Mouse (Mus musculus) cerebellum, adult (tissue): ENCODE data around the gene Lgals2.
"Not testable (repeated sequence)": the region's sequence is repeated elsewhere in the genome, so short reads cannot be mapped to it uniquely, and the experiment has no call there.

Source experiments
- ATAC-seq: cut with Nextera tagmentation; 2 replicates; pipeline ENCODE4 v1.9.2; 2017; ENCODE audit warnings: mild to moderate bottlenecking, moderate library complexity, mixed read lengths; ENCODE audit not compliant: insufficient number of reproducible peaks, low FRiP score, low TSS enrichment

The Lgals2 gene

DNA sequence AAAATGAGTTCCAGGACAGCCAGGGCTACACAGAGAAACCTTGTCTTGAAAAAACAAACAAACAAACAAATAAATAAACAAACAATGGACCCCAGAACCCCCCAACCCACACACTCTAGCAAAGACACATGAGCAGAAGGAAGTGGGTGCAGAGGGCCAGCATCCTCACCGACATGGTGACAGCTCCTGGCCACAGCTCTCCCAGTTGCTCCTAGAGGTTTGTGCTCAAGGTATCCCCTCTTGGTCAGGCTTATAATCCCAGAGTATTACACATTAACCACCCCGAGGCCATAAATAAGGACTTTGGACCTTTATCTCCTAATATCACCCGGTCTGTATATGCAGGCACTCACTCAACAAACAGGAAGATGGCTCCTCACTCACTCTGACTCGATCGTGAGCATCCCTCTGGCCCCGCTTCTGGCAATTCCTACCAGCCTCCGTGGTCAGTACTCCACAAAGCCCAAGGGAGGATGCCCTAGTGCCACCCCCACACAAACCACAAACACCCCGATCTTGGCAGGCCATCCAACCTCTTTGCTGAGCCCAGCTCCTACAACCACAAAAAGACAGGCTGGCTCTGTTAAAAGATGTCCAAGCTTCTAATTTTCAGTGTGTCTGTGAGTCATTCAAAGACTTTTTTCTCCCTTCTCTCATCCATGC, at the start of gene Lgals2:
Gene Lgals2, minus strand, starts transcription at position 227 of the 663 bp plus-strand sequence.
- ATAC-seq = no peak

DNA sequence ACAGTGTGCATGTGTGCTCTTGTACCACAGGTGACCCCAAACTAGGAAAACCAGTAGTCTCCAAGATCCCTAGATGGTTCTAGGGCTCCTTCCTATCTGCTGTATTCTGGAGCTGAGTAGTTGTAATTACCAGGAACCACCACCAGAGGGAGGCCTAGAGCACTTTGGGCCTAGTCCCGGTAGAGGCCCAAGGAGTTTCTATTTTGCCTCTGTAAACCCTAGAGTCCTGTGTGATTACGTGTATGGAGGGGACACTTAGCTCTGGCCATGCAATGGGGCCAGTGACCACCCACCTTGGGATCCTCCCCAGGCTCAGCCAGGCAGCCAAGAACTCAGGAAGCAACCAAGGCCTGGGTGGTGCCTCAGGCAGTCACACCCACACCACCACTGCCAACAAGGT, 47.9 kb upstream of the Lgals2 start:
- ATAC-seq = 0 out of 2 replicates have a peak, but pooled peaks have one; percentile 22

DNA sequence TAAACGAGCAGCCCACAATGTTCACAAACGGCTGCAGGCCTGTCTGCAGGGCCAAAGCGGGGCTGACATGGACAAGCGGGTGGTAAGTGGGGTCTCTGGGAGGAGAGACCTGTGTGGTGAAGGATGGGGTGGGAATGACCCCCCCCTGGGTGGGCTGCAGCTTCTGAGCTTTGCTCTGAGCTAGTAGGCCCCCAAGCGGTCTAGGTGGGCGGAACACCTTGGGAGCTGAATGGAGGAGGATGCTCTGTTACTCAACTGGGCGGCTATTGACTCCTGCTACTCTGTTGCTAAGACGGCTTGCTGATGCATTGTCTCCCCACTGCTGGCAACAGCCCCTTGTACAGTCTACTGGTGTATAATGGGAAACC, 46.1 kb upstream of the Lgals2 start:
- no peak for ATAC-seq

DNA sequence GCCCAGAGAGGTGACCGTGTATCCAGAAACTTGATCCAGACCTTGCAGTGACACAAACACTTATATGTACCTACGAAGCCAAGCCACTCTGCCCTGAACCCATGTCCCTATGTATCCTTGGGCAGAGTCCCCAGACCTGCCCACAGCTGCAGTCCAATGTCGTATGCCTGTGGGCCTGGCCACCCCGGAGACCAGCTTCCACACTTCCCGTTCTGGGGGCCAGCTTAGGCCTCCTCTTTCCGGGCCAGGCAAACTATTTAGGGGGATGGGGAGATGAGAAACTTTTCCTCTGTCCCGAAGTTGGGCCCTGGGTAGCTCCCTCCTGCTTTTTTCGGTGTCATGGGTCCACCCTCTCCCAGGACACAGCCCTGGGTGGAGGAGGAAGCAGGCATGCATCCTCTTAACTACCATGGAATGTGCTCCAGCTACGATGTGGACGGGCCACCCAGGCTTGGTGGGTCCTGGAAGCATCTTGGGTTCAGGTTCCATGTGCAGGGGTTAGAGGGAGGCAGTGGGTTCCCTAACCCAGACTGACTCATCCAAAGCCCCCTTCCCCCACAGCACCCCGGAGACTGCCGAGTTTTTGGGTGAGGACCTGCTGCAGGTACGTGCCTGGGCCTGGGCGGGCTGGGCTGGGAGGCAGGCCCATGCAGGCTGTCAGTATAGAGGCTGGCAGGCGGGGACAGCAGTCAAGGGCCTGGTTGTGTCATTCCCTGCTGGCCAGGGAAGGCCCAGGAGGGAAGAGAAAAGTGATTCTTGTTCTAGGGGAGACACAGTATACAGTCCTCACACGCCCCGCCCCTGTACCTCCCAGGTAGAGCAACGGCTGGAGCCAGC, 45.5 kb upstream of the Lgals2 start:
- no peak for ATAC-seq

DNA sequence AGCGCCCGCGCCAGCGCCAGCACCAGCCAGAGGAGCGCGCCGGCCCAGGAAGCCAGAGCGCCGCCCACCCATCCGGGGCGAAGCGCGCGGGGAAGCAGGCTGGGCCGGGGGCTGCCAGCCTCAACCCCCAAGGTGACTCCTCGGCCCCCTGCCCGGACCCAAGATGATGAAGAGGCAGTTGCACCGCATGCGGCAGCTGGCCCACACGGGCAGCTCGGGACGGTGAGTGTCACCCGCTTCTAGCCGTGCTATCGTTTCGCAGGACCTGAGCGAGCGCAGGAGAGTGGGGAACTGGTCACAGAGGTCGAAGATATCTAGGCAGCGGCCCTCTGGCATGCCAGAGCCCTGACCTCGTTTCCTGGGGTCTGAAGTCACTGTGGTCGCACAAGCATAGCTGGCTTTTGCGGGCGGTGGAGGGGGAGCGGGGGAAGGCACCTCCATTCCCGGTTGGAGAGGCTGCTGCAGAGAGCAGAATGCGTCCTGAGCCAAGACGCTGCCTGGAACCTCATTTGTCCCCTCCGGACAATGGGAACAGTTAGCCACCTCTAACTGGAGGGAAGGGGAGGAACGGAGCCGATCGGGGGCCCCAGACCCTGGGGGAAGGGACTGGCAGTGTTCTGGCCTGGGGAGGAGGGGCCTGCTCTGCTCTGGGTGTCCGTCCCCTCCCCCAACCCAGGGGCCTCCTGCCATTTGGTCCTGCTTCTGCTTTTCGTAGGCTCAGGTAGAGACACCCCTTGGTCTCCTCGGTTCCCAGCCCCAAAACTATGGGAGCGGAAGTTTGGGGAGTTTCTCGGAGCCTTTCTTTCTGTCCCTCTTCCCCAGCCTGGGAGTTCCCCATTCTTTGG, 44.6 kb upstream of the Lgals2 start, which contains the start of gene Sh3bp1:
Gene Sh3bp1, plus strand, starts transcription at position 29 of the 845 bp plus-strand sequence.
- ATAC-seq = no peak

DNA sequence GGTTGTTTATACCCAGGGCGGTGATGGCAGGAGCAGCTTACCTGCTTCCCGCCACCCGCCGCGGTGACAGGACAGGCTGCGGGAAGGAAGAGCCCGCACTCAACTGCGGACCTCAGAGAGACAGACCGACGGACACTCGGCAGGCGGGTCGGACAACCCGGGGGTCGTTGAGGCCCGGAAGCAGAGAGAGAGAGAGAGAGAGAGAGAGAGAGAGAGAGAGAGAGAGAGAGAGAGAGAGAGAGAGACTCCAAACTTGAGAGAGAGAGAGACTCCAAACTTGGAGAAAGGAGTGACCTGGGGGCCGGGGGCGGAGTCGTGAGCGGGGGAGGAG, 44.0 kb upstream of the Lgals2 start, which contains the start of gene Gm49510:
Gene Gm49510, plus strand, starts transcription at position 259 of the 331 bp plus-strand sequence.
- no peak for ATAC-seq

DNA sequence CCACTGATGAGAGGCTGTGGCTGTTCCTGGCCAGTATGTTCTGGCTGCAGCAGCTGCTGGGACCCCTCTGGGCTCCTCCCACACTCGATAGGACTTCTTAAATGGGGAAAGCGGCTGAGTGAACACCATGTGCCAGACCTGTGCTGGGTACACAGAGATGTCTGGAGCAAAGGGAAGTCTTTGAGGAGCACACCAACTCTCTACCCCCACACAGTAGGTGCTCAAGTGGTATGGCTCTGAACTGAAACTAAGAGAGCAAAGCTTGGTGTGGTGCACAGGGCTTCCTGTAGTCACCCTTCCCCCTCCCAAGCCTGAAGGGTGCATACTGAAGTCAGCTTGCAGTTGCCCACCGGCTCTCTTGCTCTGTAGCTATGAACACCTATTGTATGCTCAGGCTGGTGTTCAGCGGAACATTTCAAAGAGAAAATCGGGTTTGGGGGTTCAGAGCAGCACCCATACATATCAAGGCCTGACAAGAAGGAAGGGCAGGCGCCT, 43.2 kb upstream of the Lgals2 start:
- ATAC-seq = no peak

DNA sequence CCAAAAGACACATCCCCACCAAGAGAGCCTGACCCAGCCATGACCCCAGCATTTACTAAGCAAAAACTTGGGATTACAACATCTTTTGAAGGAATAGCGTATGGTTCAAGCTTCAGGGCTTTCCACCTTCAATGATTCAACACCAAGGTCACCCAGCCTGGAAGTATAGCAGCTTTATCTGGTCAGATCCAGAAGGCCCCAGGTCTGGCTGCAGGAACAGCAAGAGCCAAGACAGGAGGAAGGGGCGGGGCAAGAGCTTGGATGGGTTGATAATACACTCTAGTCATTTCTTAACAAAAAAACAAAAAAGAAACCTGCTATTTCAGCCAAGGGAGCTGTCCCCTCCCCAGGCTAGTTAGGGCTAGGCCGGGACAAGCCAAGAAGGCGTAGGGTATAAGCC, 42.2 kb upstream of the Lgals2 start:
- no peak for ATAC-seq

DNA sequence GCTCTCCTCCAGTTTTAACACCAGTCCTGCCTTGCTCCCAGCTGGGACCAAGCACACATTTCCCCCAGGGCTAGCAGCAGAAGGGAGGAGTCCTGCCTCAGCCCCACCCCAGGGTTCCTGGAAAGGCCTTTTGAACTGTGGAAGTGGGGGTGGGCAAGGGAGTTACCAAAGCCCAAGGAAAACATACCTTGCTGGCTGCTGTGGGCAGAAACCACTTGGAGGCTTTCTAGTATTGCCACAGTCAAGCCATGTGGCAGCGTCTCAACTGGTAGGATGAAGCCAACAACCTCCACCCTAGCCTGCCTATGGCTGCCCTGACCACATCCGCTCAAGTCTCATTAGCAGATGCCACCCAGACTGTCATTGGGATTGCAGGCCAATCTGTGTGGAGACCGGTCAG, 40.8 kb upstream of the Lgals2 start:
- no peak for ATAC-seq

DNA sequence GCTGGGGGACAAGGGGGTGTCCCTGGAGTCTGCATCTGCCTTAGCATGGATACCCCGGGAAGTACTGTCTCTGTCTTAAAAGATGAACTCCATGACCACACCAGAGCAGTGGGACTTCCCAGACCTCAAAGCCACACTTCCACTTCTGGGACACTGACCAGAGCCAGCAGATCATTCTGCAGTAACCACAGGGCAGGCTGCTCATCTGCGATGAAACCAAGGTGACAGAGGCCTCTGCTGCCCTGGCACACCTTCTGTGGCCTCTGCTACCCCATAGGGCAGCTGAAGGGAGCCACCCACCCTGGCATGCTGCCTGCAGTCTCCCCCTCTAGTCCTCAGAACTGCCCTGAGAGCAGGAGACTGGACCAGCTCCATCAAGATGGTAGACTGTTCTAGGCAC, 40.4 kb upstream of the Lgals2 start:
- no peak for ATAC-seq

DNA sequence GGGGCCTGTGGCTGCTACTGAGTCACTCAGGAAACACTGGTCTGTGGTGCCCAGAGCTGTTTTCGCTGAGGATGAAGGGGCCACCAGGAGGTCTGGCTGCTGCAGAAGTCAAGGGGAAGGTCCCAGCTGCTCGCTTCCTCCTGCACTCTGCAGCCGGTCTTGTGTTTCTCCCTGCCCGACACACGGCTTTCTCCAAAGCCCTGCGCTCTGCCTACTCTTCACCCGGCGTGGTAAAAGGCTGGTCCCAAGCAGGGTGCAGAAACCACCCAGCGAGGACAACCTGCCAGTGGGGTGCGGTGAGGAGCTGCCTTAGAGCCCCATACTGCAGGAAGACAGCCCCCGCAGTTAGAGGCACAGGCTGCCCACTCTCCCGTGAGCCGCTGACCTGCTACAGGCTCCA, 39.4 kb upstream of the Lgals2 start:
- ATAC-seq = no peak

DNA sequence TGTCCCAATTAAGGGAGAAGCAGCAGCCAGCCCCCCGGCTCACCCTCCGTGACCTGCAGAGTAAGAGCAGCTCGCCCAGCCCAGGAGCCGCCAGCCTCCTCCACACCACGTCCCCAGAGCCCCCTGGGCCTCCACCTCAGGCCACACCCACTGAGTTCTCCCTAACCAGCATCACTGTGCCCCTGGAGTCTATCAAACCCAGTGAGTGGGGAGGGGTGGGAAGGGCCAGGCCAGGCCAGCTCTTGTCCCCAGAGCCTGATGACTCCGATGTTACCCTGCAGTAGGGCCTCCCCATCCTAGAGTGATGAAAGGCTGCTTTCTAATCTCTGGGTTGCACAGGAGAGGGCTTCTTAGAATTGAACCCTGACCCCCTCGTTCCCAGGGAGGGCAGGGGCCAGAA, 37.1 kb upstream of the Lgals2 start:
- ATAC-seq = no peak

DNA sequence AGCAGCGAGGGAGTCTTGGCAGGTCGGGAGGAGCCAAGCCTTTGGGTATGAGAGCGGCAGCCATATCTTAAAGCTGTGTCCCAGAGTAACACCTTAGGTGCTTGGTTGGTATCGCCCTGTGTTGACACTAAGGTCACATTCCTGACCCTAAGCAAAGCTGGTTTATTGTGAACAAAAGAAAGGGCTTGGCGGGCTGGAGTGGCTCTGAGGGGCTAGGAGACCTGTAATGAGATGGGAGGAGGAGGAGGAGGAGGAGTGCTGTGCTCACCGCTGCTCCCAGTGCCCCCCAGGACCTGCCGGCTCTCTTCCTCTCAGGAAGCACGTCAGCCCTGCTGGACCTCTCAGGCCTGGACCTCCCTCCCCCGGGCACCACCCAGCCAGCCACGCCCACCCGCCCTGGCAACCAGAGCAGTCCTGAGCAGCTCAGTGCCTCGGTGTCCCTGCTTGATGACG, 34.1 kb upstream of the Lgals2 start:
- ATAC-seq = no peak

DNA sequence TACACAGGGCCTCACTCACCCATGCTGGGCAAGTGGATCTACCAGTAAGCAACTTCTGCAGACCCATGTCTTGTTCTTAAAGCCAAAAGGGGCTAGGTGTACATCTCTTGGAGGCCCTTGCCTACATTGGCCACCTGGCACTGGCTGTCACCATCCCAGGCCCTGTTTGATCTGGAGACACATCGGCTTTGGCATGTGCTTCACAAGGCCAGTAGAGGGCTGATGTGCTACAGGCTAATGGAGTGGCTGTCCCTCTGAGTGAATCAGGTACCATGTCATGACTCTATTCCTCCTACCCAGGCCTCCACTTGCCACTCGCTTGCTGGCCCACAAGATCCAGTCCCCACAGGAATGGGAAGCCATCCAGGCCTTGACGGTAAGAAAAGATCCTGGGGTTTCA, 26.5 kb upstream of the Lgals2 start:
- ATAC-seq = no peak

DNA sequence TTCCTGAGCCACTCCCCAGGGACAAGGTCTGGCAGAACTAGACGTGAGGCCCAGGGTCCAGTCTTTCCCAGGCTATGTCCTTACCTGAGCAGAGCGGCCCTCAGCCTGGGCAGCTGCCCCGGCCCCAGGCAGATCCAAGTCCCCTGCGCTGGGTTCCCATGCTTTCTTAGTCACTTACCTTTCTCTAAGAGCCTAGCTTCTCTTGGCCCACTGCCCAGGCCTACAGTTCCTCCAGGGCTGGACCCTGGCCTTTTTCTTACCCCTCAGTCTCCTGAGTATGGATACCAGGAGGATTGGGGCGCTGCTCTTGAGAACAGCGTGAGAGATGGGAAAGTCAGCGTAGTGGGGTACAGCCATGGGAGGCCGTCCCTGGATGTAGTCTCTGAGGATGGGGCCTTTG, 25.1 kb upstream of the Lgals2 start:
- no peak for ATAC-seq

DNA sequence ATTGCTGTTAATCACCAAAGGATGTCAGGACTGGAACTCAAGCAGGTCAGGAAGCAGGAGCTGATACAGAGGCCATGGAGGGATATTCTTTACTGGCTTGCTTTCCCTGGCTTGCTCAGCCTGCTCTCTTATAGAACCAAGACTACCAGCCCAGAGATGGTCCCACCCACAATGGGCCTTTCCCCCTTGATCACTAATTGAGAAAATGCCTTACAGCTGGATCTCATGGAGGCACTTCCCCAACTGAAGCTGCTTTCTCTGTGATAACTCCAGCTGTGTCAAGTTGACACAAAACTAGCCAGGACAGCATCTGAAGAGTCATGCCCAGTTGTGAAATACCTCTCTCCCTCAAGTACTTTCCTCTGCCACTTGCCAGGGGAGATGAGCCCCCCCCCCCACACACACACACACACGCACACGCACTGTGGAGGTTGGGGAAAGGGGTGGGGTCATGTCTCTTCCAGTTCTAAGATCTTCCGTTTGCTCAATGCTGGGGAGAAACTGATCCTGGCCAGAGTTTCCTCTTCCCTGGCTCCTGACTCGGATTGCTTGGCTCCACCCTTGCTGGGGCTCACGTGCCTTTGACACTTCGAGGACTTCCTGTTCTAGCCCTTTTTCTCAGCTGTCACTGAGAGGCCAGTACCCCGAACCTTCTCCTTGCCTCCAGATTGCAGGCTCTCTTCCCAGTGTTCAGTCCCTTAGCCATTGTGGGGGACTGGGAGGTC, 23.6 kb upstream of the Lgals2 start:
- ATAC-seq = not testable (repeated sequence)

DNA sequence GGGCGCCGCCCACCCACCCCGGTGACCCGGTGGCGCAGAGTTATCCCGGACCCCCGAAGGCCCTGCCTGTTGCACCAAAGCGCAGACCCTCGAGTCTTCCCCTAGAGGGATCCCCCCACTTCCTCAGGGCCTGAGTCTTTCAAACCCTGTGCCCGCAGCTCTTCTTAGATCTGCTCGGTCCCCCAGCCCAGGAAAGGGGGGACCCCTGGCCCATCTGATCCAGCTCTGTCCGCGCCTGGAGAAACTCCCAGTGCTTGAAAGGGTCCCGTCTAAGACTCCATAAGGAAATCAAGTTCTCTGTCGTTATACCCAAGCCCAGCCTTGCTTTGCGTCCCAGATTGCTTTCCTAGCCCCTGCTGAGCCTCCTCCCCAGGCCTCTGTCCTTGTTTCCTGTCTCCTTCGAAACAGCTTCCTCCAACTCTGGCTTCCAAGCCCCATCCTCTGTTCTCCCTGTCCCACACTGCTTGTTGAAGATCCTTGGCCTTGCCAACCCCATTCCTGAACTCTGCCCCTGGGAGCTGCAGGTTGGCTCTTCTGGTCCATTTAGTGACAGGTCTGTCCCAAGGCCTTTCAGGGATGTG, 22.6 kb upstream of the Lgals2 start:
- ATAC-seq = peak; percentile 5; the same call in 1 of the 2 replicates

DNA sequence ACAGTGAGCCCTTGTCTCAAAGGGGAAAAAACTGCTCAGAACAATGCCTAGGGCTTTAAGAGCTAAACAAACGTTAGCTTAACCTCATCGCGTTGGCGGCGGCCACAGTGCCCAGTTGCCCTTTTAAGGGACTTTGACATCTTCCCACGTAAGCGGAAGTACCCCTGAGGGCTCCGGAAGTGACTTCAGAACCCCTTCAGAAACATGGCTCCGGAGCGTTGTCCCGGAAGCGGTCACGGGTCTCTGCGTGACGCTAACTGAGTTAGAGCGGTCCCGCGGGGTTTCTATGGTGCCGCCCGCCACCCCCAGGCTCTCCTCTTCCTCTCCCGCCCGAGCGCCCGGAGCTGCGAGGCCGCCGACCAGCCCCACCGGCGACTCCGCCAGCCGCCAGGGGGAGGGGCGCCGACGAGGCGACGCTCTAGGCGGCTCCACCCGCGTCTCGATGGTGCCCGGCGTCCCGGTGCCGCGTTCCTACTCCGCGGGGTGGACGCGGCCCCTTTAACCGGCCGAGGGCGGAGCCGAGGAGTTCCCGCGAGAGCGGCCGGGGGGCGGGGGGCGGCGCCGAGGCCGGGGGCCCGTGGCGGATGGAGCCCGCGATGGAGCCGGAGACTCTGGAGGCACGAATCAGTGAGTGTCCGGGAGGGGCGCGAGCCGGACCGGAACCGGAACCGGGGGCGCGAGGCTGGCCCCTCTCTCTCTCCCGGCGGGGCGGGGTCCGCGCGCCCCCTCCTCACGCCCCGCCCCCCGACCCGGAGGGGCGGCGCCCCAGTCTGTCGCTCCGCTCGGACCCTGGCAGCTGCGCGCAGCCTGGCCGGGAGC, 21.9 kb upstream of the Lgals2 start, which contains the start of gene Gga1:
Gene Gga1, plus strand, starts transcription at position 200 of the 819 bp plus-strand sequence.
- peak; percentile 84 for ATAC-seq

DNA sequence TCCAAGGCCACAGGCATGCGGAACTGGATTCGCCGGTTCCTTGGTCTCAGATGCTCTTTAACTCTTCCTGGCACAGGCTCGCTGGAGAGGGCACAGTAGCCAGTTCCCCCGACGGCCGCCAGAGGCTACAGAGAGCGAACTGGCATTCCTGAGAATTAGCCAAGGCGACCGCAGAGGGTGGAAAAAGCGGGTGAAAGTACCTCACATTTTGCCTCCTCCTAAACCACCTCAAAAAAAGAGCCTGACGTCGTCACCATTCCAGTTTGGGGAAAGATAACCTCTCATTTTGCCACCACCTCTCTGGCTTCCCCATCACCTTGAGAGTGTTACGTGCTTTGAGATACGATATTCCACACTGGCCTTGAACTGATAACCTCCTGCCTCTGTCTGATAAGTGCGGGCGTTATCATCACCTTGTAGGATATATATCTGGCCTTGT, 20.9 kb upstream of the Lgals2 start:
- peak; percentile 42 for ATAC-seq
